Mouse (Mus musculus) liver, adult (tissue): ENCODE measurements around the gene Klhl29.

Experiments used
- GATA4 ChIP-seq: IDR thresholded peaks from 2 replicates; pipeline ENCODE4 v1.6.1; 2014; ENCODE audit warnings: mild to moderate bottlenecking, low read length; ENCODE audit not compliant: insufficient replicate concordance

The Klhl29 gene

DNA sequence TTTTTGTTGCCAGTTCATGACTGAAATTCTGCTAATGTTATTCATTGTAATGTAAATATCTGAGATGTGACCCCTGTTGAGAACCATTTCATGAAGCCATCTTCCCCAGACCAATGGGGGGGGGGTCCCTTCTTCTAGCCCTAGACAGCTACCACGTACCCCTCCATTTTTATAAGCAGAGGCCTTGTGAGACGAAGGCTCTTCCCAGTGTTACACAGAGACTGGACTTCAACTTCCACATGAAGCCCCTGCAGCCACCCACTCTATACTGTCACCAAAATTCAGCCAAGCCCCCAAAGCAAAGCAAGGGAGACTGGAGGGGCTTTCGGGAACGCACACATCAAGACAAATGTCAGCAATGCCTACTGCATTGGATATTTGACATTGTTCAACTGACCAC lies 6.1 kb downstream of the Klhl29 start:
- TF ChIP-seq GATA4 = no peak

DNA sequence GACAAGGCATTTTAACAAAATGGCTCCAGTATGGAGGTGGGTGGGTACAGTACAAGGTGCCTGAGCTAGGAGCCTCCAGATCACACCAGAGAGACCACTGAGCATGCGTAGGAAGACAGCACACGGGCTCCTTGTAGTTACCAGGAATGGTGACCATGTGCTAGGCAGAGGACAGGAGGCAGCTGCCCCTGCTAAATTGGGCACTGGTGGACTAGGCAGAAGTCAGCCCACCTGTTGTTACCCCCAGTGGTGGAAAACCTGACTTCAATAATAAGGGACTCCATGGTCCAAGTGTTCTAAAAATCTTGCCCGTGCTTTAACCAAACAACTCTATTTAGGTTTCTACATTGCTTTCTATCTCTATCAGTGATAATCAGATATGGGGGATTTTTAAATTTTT lies 10.6 kb downstream of the Klhl29 start:
- no peak for TF ChIP-seq GATA4

DNA sequence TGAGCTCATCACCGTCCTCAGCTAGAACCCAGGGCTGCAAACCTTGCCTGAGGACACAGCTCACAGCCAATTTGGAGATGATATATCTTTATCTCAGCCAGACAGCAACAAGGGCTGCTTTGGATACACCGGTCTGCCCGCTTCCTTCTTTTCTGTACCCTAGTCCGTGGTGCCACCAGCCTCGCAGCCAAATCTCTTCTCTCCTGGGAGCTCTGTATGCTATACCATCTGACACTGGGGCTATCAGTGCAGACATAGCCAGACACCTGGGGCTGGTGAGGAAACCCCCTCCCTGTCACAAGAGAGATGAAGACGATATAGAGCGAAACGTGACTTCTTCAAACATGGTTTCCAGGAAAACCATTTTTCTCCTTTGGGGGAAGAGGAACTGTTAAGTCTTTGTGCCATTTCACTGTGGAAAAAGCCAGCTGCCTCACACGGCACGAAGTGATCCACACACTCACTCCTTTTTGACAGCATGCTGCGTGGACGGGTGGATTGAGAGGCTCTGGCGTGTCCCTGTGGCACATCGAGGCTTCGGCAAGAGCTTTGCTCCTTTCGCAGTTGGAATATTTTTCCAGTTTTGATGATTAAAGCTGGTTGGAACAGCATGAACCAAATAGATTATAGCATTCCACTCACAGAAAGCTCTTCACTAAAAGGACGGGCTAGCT lies 11.4 kb downstream of the Klhl29 start:
- TF ChIP-seq GATA4 = no peak

GRCm38 (mm10) chr12:5359065-5359464 lies 16.4 kb downstream of the Klhl29 start:
- no peak for TF ChIP-seq GATA4

DNA sequence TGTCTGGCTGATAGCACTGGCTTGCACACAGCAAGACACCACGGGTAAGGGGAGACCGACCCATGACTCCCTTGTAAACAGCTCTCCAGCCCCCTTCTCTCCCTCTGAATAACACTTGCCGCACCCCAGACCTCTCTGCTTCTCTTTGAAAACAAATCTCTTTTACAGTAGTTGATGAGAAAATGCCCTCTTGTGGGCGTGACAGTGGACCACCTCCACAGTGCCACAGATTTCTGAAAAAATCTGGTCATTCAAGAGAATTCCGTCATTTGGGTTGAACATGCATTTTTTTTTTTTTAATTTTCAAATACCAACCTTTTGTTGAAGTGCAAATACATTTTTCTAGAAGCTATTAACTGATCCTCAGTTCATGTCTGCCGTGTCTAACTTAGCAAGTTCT lies 17.0 kb downstream of the Klhl29 start:
- no peak for TF ChIP-seq GATA4

DNA sequence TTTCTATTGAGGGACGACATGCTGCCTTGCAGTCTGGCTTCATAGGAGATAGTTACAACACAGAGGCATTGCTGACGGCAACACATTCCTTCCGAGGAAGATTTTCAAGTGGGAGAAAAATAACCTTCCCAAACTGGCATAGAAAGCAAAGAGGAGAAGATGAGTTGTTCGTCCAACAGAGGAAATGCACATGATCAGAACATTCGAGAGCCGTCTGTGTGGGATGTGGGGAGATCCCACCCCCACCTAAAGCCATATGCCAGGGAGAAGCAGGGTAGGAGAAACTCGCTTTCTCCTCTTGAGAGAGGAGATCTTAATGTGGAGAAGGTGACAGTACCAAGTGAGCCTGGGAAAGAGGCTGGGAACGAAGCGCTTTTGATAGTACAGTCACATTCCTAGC lies 22.1 kb downstream of the Klhl29 start:
- no peak for TF ChIP-seq GATA4

DNA sequence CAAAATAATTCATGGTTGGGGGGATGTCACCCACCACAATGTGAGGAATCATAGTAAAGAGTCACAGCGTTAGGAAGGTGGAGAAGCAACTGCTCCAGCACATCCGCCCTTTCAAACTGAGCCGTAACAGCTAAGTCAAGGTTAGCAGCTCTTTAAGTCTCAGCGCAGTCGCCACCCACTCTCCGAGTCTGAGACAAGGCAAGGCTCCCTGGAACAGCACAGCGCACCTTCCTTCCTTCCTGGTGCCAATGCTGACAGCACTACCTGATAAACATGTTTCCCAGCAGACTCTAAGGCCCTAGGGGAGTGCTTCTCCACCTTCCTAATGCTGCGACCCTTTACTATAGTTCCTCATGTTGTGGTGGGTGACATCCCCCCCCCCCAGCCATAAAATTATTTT lies 22.7 kb downstream of the Klhl29 start:
- TF ChIP-seq GATA4 = no peak

DNA sequence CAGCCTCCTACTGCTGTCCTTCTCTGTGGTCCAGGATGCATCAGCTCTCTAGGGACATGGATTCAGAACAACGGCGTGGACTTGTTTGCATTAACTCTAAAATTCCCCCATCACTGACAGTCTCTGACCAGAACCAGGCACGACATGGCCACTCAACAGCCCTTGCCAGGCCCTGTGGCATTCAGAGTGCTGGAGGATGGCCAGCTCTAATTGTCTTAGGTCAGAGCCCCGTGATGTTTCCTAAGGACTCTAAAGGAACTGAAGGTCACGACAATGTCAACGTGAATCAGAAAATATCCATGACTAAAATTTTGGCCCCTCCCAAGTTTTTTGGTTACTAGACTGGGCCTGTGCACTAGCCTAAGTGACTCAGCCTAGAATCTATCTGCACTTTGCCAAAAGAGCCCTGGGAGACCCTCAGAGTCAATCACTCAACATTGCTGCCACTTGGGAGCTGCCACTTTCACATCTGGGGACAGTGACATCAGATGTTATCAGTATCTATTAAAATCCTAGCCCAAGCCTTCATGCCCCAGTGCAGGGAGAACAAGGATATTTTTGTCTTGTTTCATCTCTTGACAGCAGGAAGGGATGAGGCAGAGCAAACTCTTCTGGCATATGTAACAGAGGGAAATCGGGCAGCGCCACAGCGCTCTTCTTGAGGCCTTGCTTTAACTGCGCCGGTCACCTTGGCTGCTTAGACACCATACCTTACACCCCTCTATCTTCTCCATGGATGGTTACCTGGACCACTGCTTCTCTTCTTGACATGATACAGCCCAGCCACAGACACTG lies 24.8 kb downstream of the Klhl29 start:
- no peak for TF ChIP-seq GATA4

- no peak for TF ChIP-seq GATA4
Measured at GRCm38 (mm10) chr12:5345088-5345487, 30.4 kb downstream of the Klhl29 start.

- TF ChIP-seq GATA4 = no peak
Measured at GRCm38 (mm10) chr12:5340151-5340603, 35.3 kb downstream of the Klhl29 start.

GRCm38 (mm10) chr12:5336927-5337712 lies 38.4 kb downstream of the Klhl29 start:
- no peak for TF ChIP-seq GATA4

- TF ChIP-seq GATA4 = no peak
Measured at GRCm38 (mm10) chr12:5336331-5336730, 39.2 kb downstream of the Klhl29 start.

GRCm38 (mm10) chr12:5334956-5335355 lies 40.5 kb downstream of the Klhl29 start:
- TF ChIP-seq GATA4 = no peak

- no peak for TF ChIP-seq GATA4
Measured at GRCm38 (mm10) chr12:5334175-5334574, 41.3 kb downstream of the Klhl29 start.

- TF ChIP-seq GATA4 = no peak
Measured at GRCm38 (mm10) chr12:5331810-5332484, 43.5 kb downstream of the Klhl29 start.
